Mouse (Mus musculus): Measurements from ENCODE around the gene Rbp1. TPM values are rescaled to one million over a fixed set of nuclear protein-coding genes. Genes with fewer than 3 reads are reported as not detected.

Rbp1 gene
- polyA plus RNA-seq, 1 experiment from 2014 or later, result 37.3 TPM

DNA sequence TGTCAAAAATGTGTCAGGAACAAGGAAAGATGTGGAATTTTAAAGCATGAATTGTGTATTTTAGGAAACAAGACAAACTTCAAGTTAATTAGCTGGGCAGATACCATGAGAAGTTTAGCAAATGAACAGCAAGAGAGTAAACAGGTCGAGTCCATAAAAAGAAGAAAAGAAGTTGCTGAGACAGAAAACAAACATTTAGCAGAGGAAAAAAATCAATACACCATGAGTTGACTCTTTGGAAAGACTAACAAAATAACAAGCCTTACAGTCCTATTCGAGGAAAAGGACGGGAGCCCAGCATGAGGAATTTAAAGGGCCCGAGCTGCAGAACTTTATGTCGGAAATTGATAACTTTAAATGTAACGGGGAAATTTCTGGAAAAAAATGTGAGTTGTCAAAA is 25.6 kb upstream of the Rbp1 start:
- Histone ChIP-seq H3K4me3 (replicated peaks; ENCODE audit: low read length) (no peak overlapping the region), H3K27ac (ENCODE audit: low read length) (no peak overlapping the region), H3K36me3 (ENCODE audit: control insufficient read depth, insufficient read depth) (no peaks in the 10 kb centered on the region), H3K4me2 (ENCODE audit: low read length) (no peak overlapping the region), H3K4me1 (replicated peaks; ENCODE audit: control insufficient read depth, insufficient read depth, low read length) (peaks cover 4% of the 10 kb centered on the region; the same call in 1 of the 2 replicates), H3K9ac (replicated peaks; ENCODE audit: low read depth, low read length) (no peak overlapping the region), H3K9me3 (ENCODE audit: control insufficient read depth, low read length) (no peaks in the 10 kb centered on the region), H3K27me3 (replicated peaks; ENCODE audit: control insufficient read depth, insufficient read depth, low read length) (no peaks in the 10 kb centered on the region)
- WGBS, result 86% methylated on average over 6 of the region's 6 CpGs
- ATAC-seq, result no peak

DNA sequence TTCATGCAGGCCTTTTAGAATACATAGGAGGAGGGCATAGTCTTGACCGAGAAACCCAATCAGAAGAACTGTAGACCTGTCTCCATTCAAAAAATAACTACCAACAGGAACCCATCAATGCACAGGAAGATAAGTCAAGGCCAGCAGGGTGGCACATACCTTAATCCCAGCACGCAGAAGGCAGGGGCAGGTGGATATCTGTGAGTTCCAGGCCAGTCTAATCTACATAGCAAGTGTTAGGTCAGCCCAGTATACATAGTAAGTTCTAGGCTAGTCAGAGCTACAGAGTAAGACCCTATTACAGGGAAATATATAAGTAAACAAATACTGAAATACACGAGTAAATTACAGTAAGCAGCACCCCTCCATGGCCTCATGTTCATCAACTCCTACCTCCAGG is 24.9 kb upstream of the Rbp1 start:
- H3K27ac ChIP-seq (ENCODE audit: low read length), result no peak overlapping the region
- no peaks in the 10 kb centered on the region for H3K9me3 ChIP-seq (ENCODE audit: control insufficient read depth, low read length)
- 81% methylated on average over 3 of the region's 3 CpGs for WGBS

DNA sequence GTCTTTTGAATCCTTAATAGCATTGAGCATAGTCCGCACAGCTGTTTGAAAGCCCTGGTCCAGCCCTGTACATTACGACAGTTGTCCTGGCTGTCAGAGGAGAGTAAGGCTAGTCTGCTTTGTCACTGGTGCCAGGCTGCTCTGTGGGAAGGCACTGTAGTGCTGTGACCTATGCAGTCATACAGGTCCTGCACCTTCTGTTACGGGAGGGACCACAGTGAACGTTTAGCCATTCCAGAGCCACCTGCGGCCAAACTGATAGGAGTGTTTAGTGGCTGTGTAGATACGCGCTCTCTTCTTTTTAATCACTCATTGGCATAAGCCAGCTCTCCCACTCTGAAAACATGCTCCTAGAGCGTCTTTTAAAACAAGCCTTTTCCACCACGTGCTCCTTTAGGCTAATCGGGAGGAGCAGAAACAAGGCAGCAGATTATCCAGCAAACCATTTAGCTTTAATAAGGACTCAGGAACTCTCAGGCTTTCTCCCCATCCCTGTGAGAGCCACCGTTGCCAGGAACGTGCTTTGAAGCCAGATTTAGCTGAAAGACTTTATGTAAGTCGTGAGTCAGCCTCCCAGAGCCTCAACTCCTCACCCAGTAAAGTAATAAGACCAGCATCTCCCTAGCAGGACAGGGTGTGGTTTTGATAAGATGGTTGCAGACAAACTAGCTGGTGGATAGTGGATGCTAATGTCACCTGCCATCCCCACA is 22.4 kb upstream of the Rbp1 start:
- Histone ChIP-seq H3K4me1 (replicated peaks; ENCODE audit: control insufficient read depth, insufficient read depth, low read length) (peaks cover 4% of the 10 kb centered on the region; the same call in 1 of the 2 replicates), H3K27me3 (replicated peaks; ENCODE audit: control insufficient read depth, insufficient read depth, low read length) (no peaks in the 10 kb centered on the region), H3K9me3 (ENCODE audit: control insufficient read depth, low read length) (no peaks in the 10 kb centered on the region), H3K9ac (replicated peaks; ENCODE audit: low read depth, low read length) (no peak overlapping the region), H3K36me3 (ENCODE audit: control insufficient read depth, insufficient read depth) (no peaks in the 10 kb centered on the region), H3K27ac (ENCODE audit: low read length) (no peak overlapping the region), H3K4me3 (replicated peaks; ENCODE audit: low read length) (no peak overlapping the region), H3K4me2 (ENCODE audit: low read length) (no peak overlapping the region)
- 56% methylated on average over 13 of the region's 13 CpGs for WGBS
- ATAC-seq, result no peak

More for the DNA sequence above, 24.9 kb upstream of the Rbp1 start:
- no peak overlapping the region for H3K4me2 ChIP-seq (ENCODE audit: low read length)
- no peaks in the 10 kb centered on the region for H3K36me3 ChIP-seq (ENCODE audit: control insufficient read depth, insufficient read depth)
- H3K9ac ChIP-seq (replicated peaks; ENCODE audit: low read depth, low read length), result no peak overlapping the region
- H3K4me1 ChIP-seq (replicated peaks; ENCODE audit: control insufficient read depth, insufficient read depth, low read length), result peaks cover 4% of the 10 kb centered on the region; the same call in 1 of the 2 replicates
- no peaks in the 10 kb centered on the region for H3K27me3 ChIP-seq (replicated peaks; ENCODE audit: control insufficient read depth, insufficient read depth, low read length)
- ATAC-seq, result no peak
- no peak overlapping the region for H3K4me3 ChIP-seq (replicated peaks; ENCODE audit: low read length)

DNA sequence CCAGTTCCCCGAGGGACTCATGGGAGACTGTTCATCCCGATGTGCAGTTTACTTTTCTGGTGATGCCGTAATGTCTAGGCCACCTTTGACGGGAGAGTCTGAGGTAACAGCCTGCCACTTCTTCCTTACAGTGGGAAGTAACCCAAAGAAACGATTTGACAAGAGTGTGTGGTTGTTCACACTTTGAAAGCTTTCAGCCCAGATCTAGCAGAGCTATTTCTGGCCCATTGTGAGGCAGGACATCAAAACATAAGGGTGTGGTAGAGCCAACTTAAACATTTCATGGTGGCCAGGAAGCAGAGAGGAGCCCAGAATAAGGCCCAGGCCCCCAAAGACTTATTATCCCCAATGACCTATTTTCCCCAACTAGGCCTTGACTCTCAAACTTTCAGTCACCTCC is 21.1 kb upstream of the Rbp1 start:
- no peak for ATAC-seq
- peaks cover 4% of the 10 kb centered on the region; the same call in 1 of the 2 replicates for H3K4me1 ChIP-seq (replicated peaks; ENCODE audit: control insufficient read depth, insufficient read depth, low read length)

DNA sequence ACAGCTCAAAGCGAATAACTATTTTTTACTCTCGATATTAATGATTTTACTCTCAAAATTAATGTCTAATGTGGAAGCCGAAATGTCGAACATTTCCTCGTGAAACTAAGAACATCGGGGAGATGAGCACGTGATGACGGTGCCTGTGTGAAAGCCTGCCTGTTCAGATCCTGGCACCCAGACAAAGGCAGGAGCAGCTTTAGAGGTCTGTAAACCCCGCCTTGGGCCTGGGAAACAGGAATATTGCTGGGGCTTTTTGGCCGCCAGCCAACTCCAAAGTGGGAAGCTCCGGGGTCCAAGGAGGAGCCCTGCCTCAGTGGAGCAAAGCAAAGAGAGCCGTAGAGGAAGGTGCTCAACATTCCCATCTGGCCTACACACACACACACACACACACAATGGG is 15.0 kb upstream of the Rbp1 start:
- ATAC-seq, result peak; percentile 40; the same call in 1 of the 2 replicates
- Histone ChIP-seq H3K36me3 (ENCODE audit: control insufficient read depth, insufficient read depth) (no peaks in the 10 kb centered on the region), H3K9me3 (ENCODE audit: control insufficient read depth, low read length) (no peaks in the 10 kb centered on the region), H3K27ac (ENCODE audit: low read length) (no peak overlapping the region), H3K27me3 (replicated peaks; ENCODE audit: control insufficient read depth, insufficient read depth, low read length) (no peaks in the 10 kb centered on the region), H3K4me1 (replicated peaks; ENCODE audit: control insufficient read depth, insufficient read depth, low read length) (peaks cover 6% of the 10 kb centered on the region), H3K9ac (replicated peaks; ENCODE audit: low read depth, low read length) (no peak overlapping the region), H3K4me2 (ENCODE audit: low read length) (no peak overlapping the region), H3K4me3 (replicated peaks; ENCODE audit: low read length) (no peak overlapping the region)
- WGBS, result 43% methylated on average over 12 of the region's 12 CpGs

More for the DNA sequence above, 21.1 kb upstream of the Rbp1 start:
- Histone ChIP-seq H3K27ac (ENCODE audit: low read length) (no peak overlapping the region), H3K36me3 (ENCODE audit: control insufficient read depth, insufficient read depth) (no peaks in the 10 kb centered on the region), H3K9me3 (ENCODE audit: control insufficient read depth, low read length) (no peaks in the 10 kb centered on the region), H3K4me3 (replicated peaks; ENCODE audit: low read length) (no peak overlapping the region), H3K4me2 (ENCODE audit: low read length) (no peak overlapping the region), H3K27me3 (replicated peaks; ENCODE audit: control insufficient read depth, insufficient read depth, low read length) (no peaks in the 10 kb centered on the region), H3K9ac (replicated peaks; ENCODE audit: low read depth, low read length) (no peak overlapping the region)
- WGBS, result 95% methylated on average over 5 of the region's 5 CpGs

DNA sequence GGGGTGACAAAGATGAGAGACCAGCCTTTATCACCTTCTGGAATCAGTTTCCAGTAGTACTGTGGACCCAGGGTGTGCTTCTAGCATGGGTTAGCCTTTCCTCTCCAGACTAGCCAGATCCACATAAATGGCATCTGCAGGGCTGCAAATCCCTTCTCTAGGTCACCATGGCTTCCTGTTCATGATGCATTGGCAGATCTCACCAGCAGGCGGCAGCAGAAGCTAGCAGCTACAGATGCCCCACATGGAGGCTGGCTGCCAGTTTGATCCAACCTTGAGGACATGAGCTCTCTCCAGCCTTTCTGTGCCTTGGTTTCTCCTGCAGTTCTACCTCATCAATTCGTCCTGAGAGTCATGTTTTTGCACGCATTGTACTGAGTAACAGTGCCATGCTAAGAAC is 13.6 kb upstream of the Rbp1 start:
- peaks cover 6% of the 10 kb centered on the region for H3K4me1 ChIP-seq (replicated peaks; ENCODE audit: control insufficient read depth, insufficient read depth, low read length)
- no peak for ATAC-seq
- H3K27me3 ChIP-seq (replicated peaks; ENCODE audit: control insufficient read depth, insufficient read depth, low read length), result no peaks in the 10 kb centered on the region
- 21% methylated on average over 3 of the region's 3 CpGs for WGBS
- H3K4me2 ChIP-seq (ENCODE audit: low read length), result no peak overlapping the region
- H3K36me3 ChIP-seq (ENCODE audit: control insufficient read depth, insufficient read depth), result no peaks in the 10 kb centered on the region
- no peak overlapping the region for H3K27ac ChIP-seq (ENCODE audit: low read length)
- H3K9me3 ChIP-seq (ENCODE audit: control insufficient read depth, low read length), result no peaks in the 10 kb centered on the region
- no peak overlapping the region for H3K9ac ChIP-seq (replicated peaks; ENCODE audit: low read depth, low read length)
- no peak overlapping the region for H3K4me3 ChIP-seq (replicated peaks; ENCODE audit: low read length)

DNA sequence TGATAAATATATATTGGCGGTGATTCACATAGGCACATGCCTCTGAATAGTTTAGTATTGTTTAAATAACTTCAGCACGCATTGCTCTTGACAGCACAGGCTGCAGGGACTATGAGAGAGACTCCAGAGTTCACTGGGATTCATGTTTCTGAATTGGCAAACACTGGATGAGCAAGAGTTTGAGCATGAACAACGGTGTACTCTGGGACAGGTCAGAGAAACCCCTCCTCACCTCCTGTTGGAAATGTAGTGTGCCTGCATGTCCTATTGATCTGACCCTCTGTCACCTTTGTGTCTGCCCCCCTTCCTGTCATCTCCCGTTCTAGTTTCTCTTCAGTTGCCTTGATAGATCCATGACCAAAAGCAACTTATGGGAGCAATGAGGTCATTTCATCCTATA is 7.3 kb upstream of the Rbp1 start:
- Histone ChIP-seq H3K36me3 (ENCODE audit: control insufficient read depth, insufficient read depth) (no peaks in the 10 kb centered on the region), H3K4me3 (replicated peaks; ENCODE audit: low read length) (no peak overlapping the region), H3K9ac (replicated peaks; ENCODE audit: low read depth, low read length) (no peak overlapping the region), H3K4me1 (replicated peaks; ENCODE audit: control insufficient read depth, insufficient read depth, low read length) (no peaks in the 10 kb centered on the region), H3K27me3 (replicated peaks; ENCODE audit: control insufficient read depth, insufficient read depth, low read length) (no peaks in the 10 kb centered on the region), H3K9me3 (ENCODE audit: control insufficient read depth, low read length) (no peaks in the 10 kb centered on the region; the same call in 1 of the 2 replicates), H3K4me2 (ENCODE audit: low read length) (no peak overlapping the region), H3K27ac (ENCODE audit: low read length) (no peak overlapping the region)
- no peak for ATAC-seq
- WGBS, result 88% methylated on average over 4 of the region's 4 CpGs

DNA sequence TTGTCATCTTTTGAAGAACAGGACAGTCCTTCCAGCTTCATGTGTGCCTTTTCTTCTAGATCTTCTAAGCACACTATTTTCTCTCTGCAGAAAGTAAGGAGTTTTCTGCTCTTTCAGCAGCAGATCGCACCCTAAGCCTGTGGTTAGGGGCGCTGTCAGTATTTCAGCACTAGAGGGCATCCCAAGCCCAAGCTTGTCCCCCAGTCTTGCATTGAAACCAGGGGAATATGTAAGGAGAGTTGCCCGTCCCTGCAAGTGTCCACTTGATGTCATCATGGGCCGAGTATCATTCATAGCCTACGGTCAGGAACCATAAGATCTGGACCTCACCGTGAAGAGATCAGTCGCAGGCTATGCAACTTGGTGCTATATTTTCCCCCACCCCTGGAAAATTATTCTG is 4.8 kb upstream of the Rbp1 start:
- Histone ChIP-seq H3K36me3 (ENCODE audit: control insufficient read depth, insufficient read depth) (no peaks in the 10 kb centered on the region), H3K27me3 (replicated peaks; ENCODE audit: control insufficient read depth, insufficient read depth, low read length) (no peaks in the 10 kb centered on the region), H3K9ac (replicated peaks; ENCODE audit: low read depth, low read length) (no peak overlapping the region), H3K4me1 (replicated peaks; ENCODE audit: control insufficient read depth, insufficient read depth, low read length) (no peaks in the 10 kb centered on the region), H3K27ac (ENCODE audit: low read length) (no peak overlapping the region), H3K4me2 (ENCODE audit: low read length) (no peak overlapping the region), H3K9me3 (ENCODE audit: control insufficient read depth, low read length) (no peaks in the 10 kb centered on the region; the same call in 1 of the 2 replicates), H3K4me3 (replicated peaks; ENCODE audit: low read length) (no peak overlapping the region)
- 50% methylated on average over 7 of the region's 7 CpGs for WGBS
- no peak for ATAC-seq

DNA sequence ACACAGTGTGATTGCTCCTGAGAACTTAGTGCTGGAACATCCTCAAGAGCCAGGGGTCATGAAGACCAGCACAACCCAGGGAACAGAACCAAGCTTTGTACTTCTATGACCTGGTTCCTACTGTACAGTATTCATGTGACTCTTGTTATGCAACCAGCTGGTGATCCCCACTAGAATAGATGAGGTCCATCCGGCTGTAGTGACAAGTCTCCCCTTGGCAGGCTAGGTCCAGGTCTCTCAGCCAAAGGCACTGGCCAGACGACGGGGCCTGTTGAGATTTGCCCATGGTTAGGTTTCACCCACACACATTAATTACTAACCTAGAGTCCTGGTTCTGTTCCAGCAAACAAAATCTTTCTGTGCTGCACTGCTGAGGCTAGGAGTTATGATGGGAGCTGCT is 4.4 kb upstream of the Rbp1 start:
- no peak for ATAC-seq
- no peaks in the 10 kb centered on the region for H3K36me3 ChIP-seq (ENCODE audit: control insufficient read depth, insufficient read depth)
- H3K4me1 ChIP-seq (replicated peaks; ENCODE audit: control insufficient read depth, insufficient read depth, low read length), result no peaks in the 10 kb centered on the region
- no peaks in the 10 kb centered on the region; the same call in 1 of the 2 replicates for H3K9me3 ChIP-seq (ENCODE audit: control insufficient read depth, low read length)
- H3K4me3 ChIP-seq (replicated peaks; ENCODE audit: low read length), result no peak overlapping the region
- H3K4me2 ChIP-seq (ENCODE audit: low read length), result no peak overlapping the region
- no peak overlapping the region for H3K27ac ChIP-seq (ENCODE audit: low read length)
- H3K27me3 ChIP-seq (replicated peaks; ENCODE audit: control insufficient read depth, insufficient read depth, low read length), result no peaks in the 10 kb centered on the region
- H3K9ac ChIP-seq (replicated peaks; ENCODE audit: low read depth, low read length), result no peak overlapping the region
- 79% methylated on average over 3 of the region's 3 CpGs for WGBS
